Mouse (Mus musculus): ENCODE results near the gene Unc13b. TPM values are rescaled to one million over a fixed set of nuclear protein-coding genes. Genes with fewer than 3 reads are reported as not detected.

Unc13b gene
- total RNA-seq, 2 experiments from 2014 or later = 2.1 to 2.9 TPM

- intact Hi-C loops (cut with DNase I) = loop anchor here (10.0 kb wide), 1 partner anchor 525 kb away; no protein-coding TSS in a partner anchor
- no peak overlapping the region; the same call in 1 of the 2 replicates for H3K4me3 ChIP-seq
- no peak for TF ChIP-seq CTCF (IDR thresholded peaks at IDR 0.05)
Observed at GRCm38 (mm10) chr4:43029749-43030148, 29.0 kb upstream of the Unc13b start.

GRCm38 (mm10) chr4:43030352-43030751 is 28.4 kb upstream of the Unc13b start:
- intact Hi-C loops (cut with DNase I) = loop anchor here (10.0 kb wide), 1 partner anchor 524 kb away; no protein-coding TSS in a partner anchor

More at GRCm38 (mm10) chr4:43029749-43030148, 29.0 kb upstream of the Unc13b start:
- no peak for DNase-seq
- H3K27ac ChIP-seq = no peak overlapping the region

GRCm38 (mm10) chr4:43030780-43031230 is 27.9 kb upstream of the Unc13b start:
- intact Hi-C loops (cut with DNase I) = loop anchor here (10.0 kb wide), 1 partner anchor 524 kb away; no protein-coding TSS in a partner anchor
- DNase-seq = peak; percentile 65
- TF ChIP-seq CTCF (IDR thresholded peaks at IDR 0.05) = no peak
- Histone ChIP-seq H3K4me3 (peak overlapping the region; percentile 86), H3K27ac (peak overlapping the region; percentile 90)

More at GRCm38 (mm10) chr4:43030352-43030751, 28.4 kb upstream of the Unc13b start:
- no peak for TF ChIP-seq CTCF (IDR thresholded peaks at IDR 0.05)
- DNase-seq = no peak
- peak overlapping the region; percentile 86 for H3K4me3 ChIP-seq
- peak overlapping the region; percentile 90 for H3K27ac ChIP-seq

- peak within 1 kb of the TSS; percentile 90 for H3K27ac ChIP-seq
- peak within 1 kb of the TSS; percentile 86 for H3K4me3 ChIP-seq
- peak; percentile 33 for TF ChIP-seq CTCF (IDR thresholded peaks at IDR 0.05)
- DNase-seq = peak; percentile 94
- intact Hi-C loops (cut with DNase I) = loop anchor here (10.0 kb wide), 1 partner anchor 523 kb away; no protein-coding TSS in a partner anchor
Observed at GRCm38 (mm10) chr4:43031237-43031995, 27.3 kb upstream of the Unc13b start, which contains the start of gene Stoml2. Stoml2 (minus strand) TSS chr4:43031710.

GRCm38 (mm10) chr4:43032501-43032900 is 26.3 kb upstream of the Unc13b start:
- no peak for TF ChIP-seq CTCF (IDR thresholded peaks at IDR 0.05)
- intact Hi-C loops (cut with DNase I) = loop anchor here (10.0 kb wide), 1 partner anchor 522 kb away; no protein-coding TSS in a partner anchor
- Histone ChIP-seq H3K4me3 (no peak overlapping the region), H3K27ac (no peak overlapping the region)
- no peak for DNase-seq

GRCm38 (mm10) chr4:43033481-43033880 is 25.3 kb upstream of the Unc13b start:
- intact Hi-C loops (cut with DNase I) = loop anchor here (10.0 kb wide), 1 partner anchor 521 kb away; no protein-coding TSS in a partner anchor
- Histone ChIP-seq H3K4me3 (no peak overlapping the region), H3K27ac (no peak overlapping the region)
- no peak for TF ChIP-seq CTCF (IDR thresholded peaks at IDR 0.05)
- no peak for DNase-seq

GRCm38 (mm10) chr4:43035851-43036250 is 22.9 kb upstream of the Unc13b start:
- no peak overlapping the region for H3K4me3 ChIP-seq
- intact Hi-C loops (cut with DNase I) = loop anchor here (10.0 kb wide), 1 partner anchor 519 kb away; no protein-coding TSS in a partner anchor
- no peak for TF ChIP-seq CTCF (IDR thresholded peaks at IDR 0.05)
- H3K27ac ChIP-seq = no peak overlapping the region
- DNase-seq = no peak

- intact Hi-C loops (cut with DNase I) = loop anchor here (10.0 kb wide), 1 partner anchor 518 kb away; no protein-coding TSS in a partner anchor
- Histone ChIP-seq H3K27ac (no peak overlapping the region), H3K4me3 (no peak overlapping the region)
- no peak for DNase-seq
- no peak for TF ChIP-seq CTCF (IDR thresholded peaks at IDR 0.05)
Observed at GRCm38 (mm10) chr4:43036356-43036755, 22.4 kb upstream of the Unc13b start.

- no peak for DNase-seq
- Histone ChIP-seq H3K4me3 (no peak overlapping the region), H3K27ac (peak overlapping the region; percentile 95)
- intact Hi-C loops (cut with DNase I) = loop anchor here (10.0 kb wide), 1 partner anchor 517 kb away; no protein-coding TSS in a partner anchor
- TF ChIP-seq CTCF (IDR thresholded peaks at IDR 0.05) = no peak
Observed at GRCm38 (mm10) chr4:43037860-43038566, 20.7 kb upstream of the Unc13b start.

- no peak for TF ChIP-seq CTCF (IDR thresholded peaks at IDR 0.05)
- Histone ChIP-seq H3K4me3 (peak overlapping the region; percentile 92), H3K27ac (peak overlapping the region; percentile 95)
- intact Hi-C loops (cut with DNase I) = loop anchor here (10.0 kb wide), 1 partner anchor 516 kb away; no protein-coding TSS in a partner anchor
- peak; percentile 77 for DNase-seq
Observed at GRCm38 (mm10) chr4:43038567-43039495, 19.9 kb upstream of the Unc13b start.

- Histone ChIP-seq H3K27ac (peak overlapping the region; percentile 95), H3K4me3 (peak overlapping the region; percentile 92)
- intact Hi-C loops (cut with DNase I) = loop anchor here (10.0 kb wide), 3 partner anchors 365 to 515 kb away; partner anchors contain the start of genes Arhgef39 and Ccdc107
- no peak for TF ChIP-seq CTCF (IDR thresholded peaks at IDR 0.05)
- no peak for DNase-seq
Observed at GRCm38 (mm10) chr4:43039609-43040008, 19.1 kb upstream of the Unc13b start.

All from gastrocnemius, adult 2 months (tissue).